Mouse (Mus musculus): Measurements from ENCODE around the gene Ms4a6c. TPM values are rescaled to one million over a fixed set of nuclear protein-coding genes. Genes with fewer than 3 reads are reported as not detected.
"Not testable (repeated sequence)": the region's sequence is repeated elsewhere in the genome, so short reads cannot be mapped to it uniquely, and the experiment has no call there.

Gene Ms4a6c
- total RNA-seq, 2 experiments from 2014 or later: 4.2 to 5.0 TPM

GRCm38 (mm10) chr19:11501326-11501725, 32.2 kb downstream of the Ms4a6c start:
- no peak for DNase-seq

GRCm38 (mm10) chr19:11504857-11505256, 35.7 kb downstream of the Ms4a6c start:
- DNase-seq: no peak

DNA sequence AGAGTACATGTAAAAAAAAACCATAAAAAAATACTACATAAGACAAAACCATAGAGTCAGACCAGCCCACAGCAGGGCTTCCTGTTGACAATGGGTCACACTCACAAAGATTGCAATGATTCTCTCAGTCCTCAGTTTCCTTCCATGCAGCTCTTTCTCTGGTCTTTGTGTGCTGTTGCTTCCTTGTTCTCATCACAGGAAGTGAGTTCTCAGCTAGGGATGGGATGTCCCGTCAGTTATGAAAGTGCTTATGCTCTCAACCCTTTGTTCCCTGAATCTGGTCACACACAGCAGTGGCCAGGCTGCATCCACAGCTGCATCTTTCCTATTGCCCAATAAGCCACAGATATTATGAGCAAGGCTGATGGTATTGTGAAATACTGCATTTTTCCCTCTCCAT, 44.3 kb downstream of the Ms4a6c start:
- DNase-seq: no peak

GRCm38 (mm10) chr19:11516246-11516645, 47.1 kb downstream of the Ms4a6c start, which contains the start of gene Ms4a6b:
Ms4a6b (plus strand) TSS chr19:11516512.
- DNase-seq: no peak

DNA sequence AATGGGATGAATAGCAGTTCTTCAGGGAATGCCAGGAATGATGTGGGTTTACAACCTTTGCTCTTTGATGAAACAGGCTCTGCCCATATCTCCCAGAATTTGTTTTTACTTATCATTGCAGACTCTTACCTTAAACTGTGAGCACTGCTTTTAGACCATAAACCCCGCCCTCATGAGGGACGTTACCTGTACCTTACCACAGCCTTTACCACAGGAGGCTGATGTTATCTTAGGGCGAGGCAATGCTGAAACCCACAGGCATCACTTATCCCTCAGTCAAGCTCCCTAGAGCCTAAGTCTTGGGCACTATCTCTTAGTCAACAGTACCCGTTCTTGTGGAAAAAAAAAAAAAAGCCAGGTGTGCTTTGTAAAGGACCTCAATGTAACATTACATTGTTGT, 47.7 kb downstream of the Ms4a6c start:
- DNase-seq: no peak

DNA sequence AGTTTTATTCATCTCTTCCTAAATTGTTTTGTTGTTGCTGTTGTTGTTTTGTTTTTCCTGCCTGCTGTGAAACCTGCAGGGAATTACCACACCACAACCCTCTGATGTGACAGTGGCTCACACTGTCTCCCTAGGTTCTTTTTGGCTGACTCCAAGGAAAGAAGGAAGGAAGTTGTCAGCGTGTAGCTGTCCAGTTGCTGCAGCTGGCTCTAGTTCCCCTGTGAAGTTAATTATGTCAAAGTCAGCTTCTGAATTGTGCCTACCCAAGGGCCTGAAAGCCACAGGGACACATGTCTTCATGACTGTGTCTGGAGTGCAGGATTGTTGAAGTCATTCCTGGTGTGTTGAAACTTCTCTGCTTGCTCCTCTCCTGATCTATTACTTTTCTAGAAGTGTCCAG, 48.2 kb downstream of the Ms4a6c start:
- not testable (repeated sequence) for DNase-seq

DNA sequence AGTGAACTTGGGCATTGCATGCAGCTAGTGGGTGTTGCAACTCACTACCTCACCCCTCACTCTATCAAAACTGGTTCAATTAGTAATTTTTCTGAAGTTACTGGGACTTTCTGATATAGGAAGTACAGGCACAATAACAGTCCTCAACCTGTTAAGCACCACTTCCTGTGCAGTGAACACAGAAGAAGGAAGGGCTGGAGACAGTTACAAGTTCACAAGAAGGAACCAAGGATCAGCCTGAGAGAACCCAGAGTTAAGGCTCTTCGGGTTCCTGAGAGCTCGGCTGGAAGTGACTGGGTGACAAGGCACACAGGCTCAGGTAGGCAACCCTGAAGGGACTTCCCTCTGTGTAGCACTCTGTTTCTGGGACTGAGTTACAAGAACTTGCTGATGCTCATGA, 49.2 kb downstream of the Ms4a6c start:
- DNase-seq: not testable (repeated sequence)

GRCm38 (mm10) chr19:11520146-11520545, 51.0 kb downstream of the Ms4a6c start:
- DNase-seq: no peak

Other genes with a start within 250 kb of the Ms4a6c start
- not detected for gene Ms4a12, start 236.9 kb upstream of the Ms4a6c start, total RNA-seq (2021)
- under 1 TPM; 0.12 to 0.56 TPM for gene Ms4a1, start 203.1 kb upstream of the Ms4a6c start, total RNA-seq (2021)
- not detected for gene Ms4a5, start 185.5 kb upstream of the Ms4a6c start, total RNA-seq (2021)
- under 1 TPM; 0.12 to 0.25 TPM for gene Ms4a14, start 154.9 kb upstream of the Ms4a6c start, total RNA-seq (2021)
- 1 to 10 TPM; 1.3 to 1.8 TPM for gene Ms4a7, start 133.2 kb upstream of the Ms4a6c start, total RNA-seq (2021)
- gene Ms4a4a, start 93.8 kb upstream of the Ms4a6c start, total RNA-seq (2021): 1 to 10 TPM; 4.0 to 6.0 TPM
- gene Ms4a4c, start 64.6 kb upstream of the Ms4a6c start, total RNA-seq (2021): not detected
- not detected for gene Ms4a4b, start 25.8 kb upstream of the Ms4a6c start, total RNA-seq (2021)
- gene Gm8369, start 16.6 kb downstream of the Ms4a6c start, total RNA-seq (2021): under 1 TPM in 1 of 2 experiments, not detected in 1; 0.19 TPM
- 1 to 10 TPM; 1.8 to 4.2 TPM for gene Ms4a6b, start 47.1 kb downstream of the Ms4a6c start, total RNA-seq (2021)
- 1 to 10 TPM; 2.7 to 2.8 TPM for gene Ms4a4d, start 67.4 kb downstream of the Ms4a6c start, total RNA-seq (2021)
- gene Ms4a6d, start 135.5 kb downstream of the Ms4a6c start, total RNA-seq (2021): 1 to 10 TPM; 2.2 to 2.7 TPM
- under 1 TPM; 0.12 to 0.29 TPM for gene Ms4a2, start 154.4 kb downstream of the Ms4a6c start, total RNA-seq (2021)
- under 1 TPM in 1 of 2 experiments, not detected in 1; 0.27 TPM for gene Ms4a3, start 171.5 kb downstream of the Ms4a6c start, total RNA-seq (2021)
- not detected for gene Oosp2, start 191.2 kb downstream of the Ms4a6c start, total RNA-seq (2021)
- gene Oosp1, start 221.8 kb downstream of the Ms4a6c start, total RNA-seq (2021): not detected
- gene Oosp3, start 227.7 kb downstream of the Ms4a6c start, total RNA-seq (2021): not detected

Data from gastrocnemius, postnatal 10 days (tissue).